Mouse (Mus musculus): ENCODE measurements at regions not wholly inside any gene's neighbourhood (a gene's known extent, or its start where the extent isn't known, plus 50 kb on each side); places are given as distances from the start of the nearest gene placed in this dataset.

DNA sequence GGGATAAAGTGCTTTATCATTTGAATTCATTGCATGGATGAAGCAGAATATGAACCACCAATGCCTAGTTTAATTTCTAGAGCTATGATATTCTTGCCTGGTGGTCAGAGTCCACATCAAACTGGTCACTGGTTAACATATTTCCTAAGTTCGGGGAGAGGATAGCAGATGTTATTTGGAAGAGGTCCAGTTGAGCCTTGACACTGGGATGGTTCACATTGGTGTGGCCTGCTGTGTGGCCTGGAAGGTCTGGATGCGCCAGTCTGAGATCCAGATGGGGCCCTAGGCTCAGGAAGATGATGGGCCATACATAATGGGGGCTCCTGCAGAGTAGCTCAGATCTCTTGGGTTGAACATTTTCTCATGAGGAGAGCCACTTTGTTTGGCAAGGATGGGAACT is 127.3 kb upstream of the Id2 start:
- DNase-seq (ENCODE audit: low spot score) = no peak
- Histone ChIP-seq H3K9me3 (replicated peaks) (no peaks in the 10 kb centered on the region), H3K4me3 (no peak overlapping the region), H3K36me3 (no peaks in the 10 kb centered on the region), H3K4me1 (peaks cover 10% of the 10 kb centered on the region), H3K27me3 (ENCODE audit: low read depth, poor library complexity, severe bottlenecking) (no peaks in the 10 kb centered on the region), H3K27ac (no peak overlapping the region)
- 81% methylated on average over 2 of the region's 2 CpGs for WGBS

GRCm38 (mm10) chr12:25223539-25223938 is 126.6 kb upstream of the Id2 start:
- DNase-seq (ENCODE audit: low spot score) = no peak
- Histone ChIP-seq H3K4me1 (peaks cover 13% of the 10 kb centered on the region), H3K27ac (no peak overlapping the region), H3K27me3 (ENCODE audit: low read depth, poor library complexity, severe bottlenecking) (no peaks in the 10 kb centered on the region), H3K9me3 (replicated peaks) (no peaks in the 10 kb centered on the region), H3K36me3 (no peaks in the 10 kb centered on the region), H3K4me3 (no peak overlapping the region)
- WGBS = 86% methylated on average over 4 of the region's 4 CpGs

DNA sequence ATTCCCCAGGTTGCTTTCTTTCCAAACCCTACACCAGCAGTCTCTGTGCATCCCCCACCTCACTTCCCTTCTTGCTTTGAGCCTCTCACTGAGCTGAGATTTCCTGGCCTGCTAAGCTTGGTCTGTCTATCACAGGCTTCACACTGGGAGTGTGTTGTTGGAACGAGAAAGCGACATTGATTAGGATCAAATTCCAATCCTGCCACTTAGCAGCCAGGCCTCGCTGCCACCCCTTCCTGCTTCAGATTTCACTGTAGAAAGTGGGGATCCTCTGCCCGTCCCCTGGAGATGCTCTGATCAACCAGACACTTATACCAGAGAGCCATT is 123.8 kb upstream of the Id2 start:
- H3K9me3 ChIP-seq (replicated peaks) = no peaks in the 10 kb centered on the region
- WGBS = 38% methylated on average over 4 of the region's 4 CpGs
- no peaks in the 10 kb centered on the region for H3K36me3 ChIP-seq
- peak overlapping the region; percentile 32 for H3K27ac ChIP-seq
- peaks cover 35% of the 10 kb centered on the region for H3K4me1 ChIP-seq
- no peaks in the 10 kb centered on the region for H3K27me3 ChIP-seq (ENCODE audit: low read depth, poor library complexity, severe bottlenecking)
- no peak for DNase-seq (ENCODE audit: low spot score)
- no peak overlapping the region for H3K4me3 ChIP-seq

- WGBS = 82% methylated on average over 9 of the region's 9 CpGs
- peaks cover 39% of the 10 kb centered on the region for H3K4me1 ChIP-seq
Observed at GRCm38 (mm10) chr12:25220096-25220779, 123.3 kb upstream of the Id2 start.

DNA sequence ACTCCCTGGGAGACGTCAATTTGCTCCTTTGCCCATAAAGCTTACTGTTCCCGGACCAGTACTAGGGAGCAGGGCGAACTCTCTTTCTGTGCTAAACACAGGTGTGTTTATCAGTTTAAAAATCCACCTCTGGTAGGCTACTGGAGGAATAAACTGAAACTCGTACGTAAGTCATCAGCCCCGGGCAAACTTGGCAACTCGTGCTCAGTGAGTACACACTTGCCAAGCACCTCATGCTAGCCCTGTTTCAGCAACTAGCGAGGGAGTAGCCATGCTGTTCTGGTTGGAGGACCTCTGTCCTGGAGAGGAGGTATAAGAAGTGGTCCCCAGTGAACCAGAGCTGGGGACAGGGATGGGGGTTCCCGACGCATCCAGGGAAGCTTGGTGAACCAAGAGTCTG is 122.6 kb upstream of the Id2 start:
- H3K27ac ChIP-seq = no peak overlapping the region
- no peaks in the 10 kb centered on the region for H3K9me3 ChIP-seq (replicated peaks)
- no peaks in the 10 kb centered on the region for H3K36me3 ChIP-seq
- no peak overlapping the region for H3K4me3 ChIP-seq
- DNase-seq (ENCODE audit: low spot score) = no peak
- H3K4me1 ChIP-seq = peaks cover 39% of the 10 kb centered on the region
- no peaks in the 10 kb centered on the region for H3K27me3 ChIP-seq (ENCODE audit: low read depth, poor library complexity, severe bottlenecking)
- WGBS = 81% methylated on average over 10 of the region's 10 CpGs

More at GRCm38 (mm10) chr12:25220096-25220779, 123.3 kb upstream of the Id2 start:
- Histone ChIP-seq H3K27ac (peak overlapping the region; percentile 32), H3K27me3 (ENCODE audit: low read depth, poor library complexity, severe bottlenecking) (no peaks in the 10 kb centered on the region), H3K36me3 (no peaks in the 10 kb centered on the region), H3K9me3 (replicated peaks) (no peaks in the 10 kb centered on the region), H3K4me3 (no peak overlapping the region)
- no peak for DNase-seq (ENCODE audit: low spot score)

- 57% methylated on average over 5 of the region's 5 CpGs for WGBS
- peaks cover 39% of the 10 kb centered on the region for H3K4me1 ChIP-seq
- no peaks in the 10 kb centered on the region for H3K9me3 ChIP-seq (replicated peaks)
- no peak for DNase-seq (ENCODE audit: low spot score)
- H3K4me3 ChIP-seq = no peak overlapping the region
- no peaks in the 10 kb centered on the region for H3K36me3 ChIP-seq
- no peaks in the 10 kb centered on the region for H3K27me3 ChIP-seq (ENCODE audit: low read depth, poor library complexity, severe bottlenecking)
- H3K27ac ChIP-seq = peak overlapping the region; percentile 16
Observed at GRCm38 (mm10) chr12:25216792-25217516, 120.0 kb upstream of the Id2 start.

DNA sequence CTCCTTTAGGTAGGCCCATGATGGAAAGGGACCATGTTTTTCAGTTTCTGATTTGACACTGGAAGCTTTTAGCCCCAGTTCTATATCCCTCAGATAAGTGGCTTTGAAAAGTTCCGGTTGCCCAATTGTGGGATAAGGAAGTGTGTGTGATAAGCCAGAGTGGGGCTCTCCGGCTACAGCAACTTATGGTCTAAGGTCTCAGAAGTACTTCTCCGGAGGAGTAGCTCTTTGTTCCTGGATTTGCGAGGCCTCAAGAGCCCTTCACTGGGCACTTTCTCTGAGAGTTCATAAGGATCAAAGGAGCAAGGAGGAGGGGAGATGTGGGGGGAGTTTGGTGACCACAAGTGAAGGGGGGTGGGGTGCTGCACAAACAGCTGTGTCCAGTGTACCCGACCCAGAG is 118.3 kb upstream of the Id2 start:
- no peak overlapping the region for H3K4me3 ChIP-seq
- H3K27ac ChIP-seq = no peak overlapping the region
- H3K9me3 ChIP-seq (replicated peaks) = no peaks in the 10 kb centered on the region
- no peaks in the 10 kb centered on the region for H3K36me3 ChIP-seq
- WGBS = 55% methylated on average over 5 of the region's 5 CpGs
- H3K4me1 ChIP-seq = peaks cover 31% of the 10 kb centered on the region
- H3K27me3 ChIP-seq (ENCODE audit: low read depth, poor library complexity, severe bottlenecking) = no peaks in the 10 kb centered on the region
- DNase-seq (ENCODE audit: low spot score) = no peak

DNA sequence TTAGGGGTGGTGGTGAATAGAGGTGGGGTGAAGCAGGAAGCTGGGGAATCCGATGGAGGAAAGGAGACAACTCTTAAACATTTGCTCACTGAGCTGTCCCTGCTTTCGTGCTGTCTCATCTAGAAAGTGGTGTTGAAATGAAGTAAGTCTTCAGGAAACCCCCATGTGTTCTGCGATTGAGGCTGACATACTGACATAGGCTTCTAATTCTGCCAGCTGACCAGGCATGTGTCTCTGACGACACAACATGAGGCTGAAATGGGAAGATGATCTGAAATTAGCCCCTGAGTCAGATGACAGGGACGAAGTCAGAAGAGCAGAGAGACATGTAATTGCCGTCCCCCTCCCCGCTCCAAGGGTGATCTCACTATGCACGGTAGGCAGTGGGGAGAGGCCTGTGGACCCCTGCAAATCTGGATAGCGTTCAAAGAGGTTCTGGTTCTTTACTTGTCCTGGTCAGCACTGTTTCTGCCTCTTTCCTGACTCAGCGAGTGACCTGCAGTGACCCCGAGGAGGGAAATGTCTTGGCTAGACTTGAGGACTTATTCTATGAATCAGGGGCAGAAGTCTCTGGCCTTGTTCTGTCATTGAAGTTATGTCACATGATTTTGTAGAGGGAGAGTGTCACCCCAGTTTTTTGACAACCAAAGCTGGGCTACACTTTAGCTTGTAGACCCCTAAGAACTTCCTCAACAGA is 117.0 kb upstream of the Id2 start:
- 86% methylated on average over 11 of the region's 11 CpGs for WGBS
- no peaks in the 10 kb centered on the region for H3K9me3 ChIP-seq (replicated peaks)
- H3K27ac ChIP-seq = no peak overlapping the region
- no peaks in the 10 kb centered on the region for H3K27me3 ChIP-seq (ENCODE audit: low read depth, poor library complexity, severe bottlenecking)
- H3K4me3 ChIP-seq = no peak overlapping the region
- DNase-seq (ENCODE audit: low spot score) = no peak
- no peaks in the 10 kb centered on the region for H3K36me3 ChIP-seq
- peaks cover 42% of the 10 kb centered on the region for H3K4me1 ChIP-seq

DNA sequence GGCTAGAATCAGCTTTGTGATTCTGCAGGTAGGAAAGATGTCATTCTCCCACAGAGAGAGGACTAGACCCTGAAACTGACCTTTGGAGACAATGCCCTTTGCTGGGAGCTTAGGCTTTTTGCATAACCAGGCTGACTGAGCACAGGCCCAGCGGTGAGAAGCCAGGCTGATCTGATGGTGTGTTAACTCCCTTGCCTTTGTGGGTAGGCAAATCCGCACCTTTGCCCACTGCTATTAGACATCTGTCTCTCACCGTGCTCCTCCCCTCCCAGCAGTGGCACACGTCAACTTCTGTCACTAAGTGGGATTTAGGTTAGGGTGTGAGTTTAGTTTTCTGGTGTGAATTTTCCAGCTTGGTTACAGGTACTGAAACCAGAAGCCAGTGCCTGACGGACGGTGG is 114.4 kb upstream of the Id2 start:
- Histone ChIP-seq H3K27ac (no peak overlapping the region), H3K36me3 (no peaks in the 10 kb centered on the region), H3K4me3 (no peak overlapping the region), H3K9me3 (replicated peaks) (no peaks in the 10 kb centered on the region), H3K27me3 (ENCODE audit: low read depth, poor library complexity, severe bottlenecking) (no peaks in the 10 kb centered on the region), H3K4me1 (peaks cover 28% of the 10 kb centered on the region)
- WGBS = 83% methylated on average over 6 of the region's 6 CpGs
- no peak for DNase-seq (ENCODE audit: low spot score)

GRCm38 (mm10) chr12:25210597-25210996 is 113.7 kb upstream of the Id2 start:
- 89% methylated on average over 3 of the region's 3 CpGs for WGBS
- H3K27ac ChIP-seq = no peak overlapping the region
- no peaks in the 10 kb centered on the region for H3K27me3 ChIP-seq (ENCODE audit: low read depth, poor library complexity, severe bottlenecking)
- no peaks in the 10 kb centered on the region for H3K36me3 ChIP-seq
- no peak for DNase-seq (ENCODE audit: low spot score)
- no peak overlapping the region for H3K4me3 ChIP-seq
- peaks cover 27% of the 10 kb centered on the region for H3K4me1 ChIP-seq
- H3K9me3 ChIP-seq (replicated peaks) = no peaks in the 10 kb centered on the region

DNA sequence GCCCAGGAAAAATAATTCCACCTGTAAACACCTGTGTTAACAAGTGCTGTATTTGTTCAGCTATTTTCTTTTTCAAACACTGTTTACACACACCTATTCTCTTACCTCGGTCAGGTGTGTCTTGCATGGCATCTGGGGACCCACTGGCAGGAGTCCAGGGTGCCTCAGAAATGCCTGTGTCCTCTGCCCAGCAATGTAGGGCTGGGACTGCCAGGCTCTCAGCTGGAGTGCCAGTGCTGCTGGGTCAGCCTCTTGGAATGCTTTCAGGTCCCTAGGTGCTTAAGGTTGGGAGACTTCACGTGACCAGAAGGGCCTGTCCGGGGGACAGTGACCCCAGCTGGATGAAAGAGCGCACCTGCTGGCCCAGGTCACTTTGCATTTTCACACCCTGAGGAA is 112.4 kb upstream of the Id2 start:
- WGBS = 30% methylated on average over 4 of the region's 4 CpGs
- Histone ChIP-seq H3K4me3 (no peak overlapping the region), H3K27me3 (ENCODE audit: low read depth, poor library complexity, severe bottlenecking) (no peaks in the 10 kb centered on the region), H3K36me3 (no peaks in the 10 kb centered on the region), H3K27ac (peak overlapping the region; percentile 62), H3K9me3 (replicated peaks) (no peaks in the 10 kb centered on the region), H3K4me1 (peaks cover 24% of the 10 kb centered on the region)
- DNase-seq (ENCODE audit: low spot score) = no peak

DNA sequence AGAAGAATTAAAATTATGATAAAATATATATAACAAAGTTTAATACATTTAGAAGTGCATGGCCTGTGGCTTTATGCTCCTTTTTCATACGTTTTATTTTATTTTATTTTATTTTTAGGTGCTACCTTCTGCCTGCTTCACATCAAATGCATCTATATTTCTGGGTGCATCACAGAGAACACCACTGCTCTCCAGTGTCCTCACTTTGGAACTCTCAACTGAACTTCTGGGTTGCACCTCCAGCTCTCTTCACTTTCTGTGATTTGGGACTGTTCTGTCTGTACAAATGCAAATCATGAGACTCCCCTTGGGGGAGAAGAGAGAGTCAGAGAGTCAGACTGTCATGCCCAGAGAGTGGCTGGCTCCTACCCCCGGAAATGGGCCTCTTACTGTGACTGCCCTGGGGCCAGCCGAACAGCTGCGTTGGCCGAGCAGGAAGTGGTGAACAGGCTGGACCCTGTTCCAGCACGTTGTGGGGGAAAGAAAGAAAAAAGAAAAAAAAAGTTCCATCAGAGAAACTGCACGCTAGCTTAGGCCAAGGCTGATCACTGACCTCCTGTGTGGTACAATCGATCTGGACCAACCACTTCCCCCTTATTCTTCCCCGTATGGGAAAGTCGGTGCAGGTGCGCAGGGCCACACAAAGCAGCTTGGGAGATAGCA is 111.9 kb upstream of the Id2 start:
- Histone ChIP-seq H3K36me3 (no peaks in the 10 kb centered on the region), H3K9me3 (replicated peaks) (no peaks in the 10 kb centered on the region), H3K27ac (peak overlapping the region; percentile 62), H3K4me1 (peaks cover 24% of the 10 kb centered on the region), H3K4me3 (no peak overlapping the region), H3K27me3 (ENCODE audit: low read depth, poor library complexity, severe bottlenecking) (no peaks in the 10 kb centered on the region)
- DNase-seq (ENCODE audit: low spot score) = peak; percentile 47
- 48% methylated on average over 11 of the region's 11 CpGs for WGBS
